ENCODE assay signal across 9 mouse cellular contexts in genomic region chr13:23698996-23699395, GRCm38 (mm10). TPM values are rescaled to one million over a fixed set of nuclear protein-coding genes. Genes with fewer than 3 reads are reported as not detected.
DNase-seq lines count a peak whose midpoint lies in the region; ATAC-seq and TF ChIP-seq lines count a peak whose summit lies in the region.
"Had no signal": no experiment of that assay in that cellular context is flagged by ENCODE, and none has a peak within 500 bp of the region (broad histone marks: within the 10 kb centered on the region; RNA-seq: fewer than 3 reads in every experiment).

No protein-coding gene starts in this region.

- no peak for TF ChIP-seq CTCF in lung, postnatal 0 days (IDR thresholded peaks at IDR 0.05)

- no peaks in the 10 kb centered on the region for H3K36me3 ChIP-seq in lung, postnatal 0 days (ENCODE audit: insufficient read depth, low read length)
- no peaks in the 10 kb centered on the region for H3K36me3 ChIP-seq in heart, embryonic 16.5 days (ENCODE audit: control insufficient read depth, insufficient read depth)
- no peaks in the 10 kb centered on the region for H3K36me3 ChIP-seq in liver, embryonic 12.5 days
- H3K36me3 ChIP-seq in stomach, embryonic 14.5 days (ENCODE audit: control insufficient read depth, insufficient read depth, low read length) = no peaks in the 10 kb centered on the region

- 54% methylated on average over 6 of the region's 6 CpGs for WGBS in lung, postnatal 0 days
- WGBS in heart, embryonic 16.5 days = 67% methylated on average over 6 of the region's 6 CpGs
- 70% methylated on average over 6 of the region's 6 CpGs for WGBS in liver, embryonic 12.5 days (ENCODE audit: insufficient replicate concordance)
- 59% methylated on average over 6 of the region's 6 CpGs for WGBS in stomach, embryonic 14.5 days

- H3K27ac ChIP-seq in lung, postnatal 0 days (ENCODE audit: low read length) = peak overlapping the region; percentile 47
- H3K27ac ChIP-seq in heart, embryonic 16.5 days (ENCODE audit: low read length) = peak overlapping the region; percentile 71
- H3K27ac ChIP-seq in liver, embryonic 12.5 days = peak overlapping the region; percentile 100
- peak overlapping the region; percentile 76 for H3K27ac ChIP-seq in stomach, embryonic 14.5 days (ENCODE audit: low read length)

- no peak for ATAC-seq in lung, postnatal 0 days
- ATAC-seq in heart, embryonic 16.5 days (replicated peaks; ENCODE audit: extremely low read depth, insufficient read depth, low FRiP score) = no peak
- ATAC-seq in liver, embryonic 12.5 days = no peak
- ATAC-seq in stomach, embryonic 14.5 days (ENCODE audit: insufficient number of reproducible peaks, insufficient read depth, low FRiP score, low read depth) = no peak

- H3K4me1 ChIP-seq in lung, postnatal 0 days (ENCODE audit: insufficient read depth, low read depth, low read length) = no peaks in the 10 kb centered on the region
- peaks cover 6% of the 10 kb centered on the region; the same call in 1 of the 2 replicates for H3K4me1 ChIP-seq in heart, embryonic 16.5 days (ENCODE audit: control insufficient read depth, insufficient read depth, low read length)
- H3K4me1 ChIP-seq in liver, embryonic 12.5 days = peaks cover 48% of the 10 kb centered on the region
- H3K4me1 ChIP-seq in stomach, embryonic 14.5 days (ENCODE audit: control insufficient read depth, insufficient read depth, low read length) = peaks cover 9% of the 10 kb centered on the region; the same call in 1 of the 2 replicates

- H3K9ac ChIP-seq in lung, postnatal 0 days (replicated peaks; ENCODE audit: low read depth) = no peak overlapping the region
- H3K9ac ChIP-seq in heart, embryonic 16.5 days (ENCODE audit: low read length) = peak overlapping the region; percentile 37; the same call in 1 of the 2 replicates
- H3K9ac ChIP-seq in liver, embryonic 12.5 days = peak overlapping the region; percentile 58
- H3K9ac ChIP-seq in stomach, embryonic 14.5 days (replicated peaks; ENCODE audit: low read depth, low read length) = no peak overlapping the region

- DNase-seq in lung, postnatal 0 days (ENCODE audit: low spot score) = no peak
- no peak for DNase-seq in lung, postnatal 25 days (ENCODE audit: low spot score)
- no peak for DNase-seq in thymus, postnatal 36 days
- no peak for DNase-seq in right cerebral cortex, adult 2 months (ENCODE audit: low spot score in 2 of 2)
- DNase-seq in spleen, adult 18-20 months = no peak

- H3K4me2 ChIP-seq in lung, postnatal 0 days (replicated peaks; ENCODE audit: low read depth, low read length) = no peak overlapping the region
- H3K4me2 ChIP-seq in heart, embryonic 16.5 days (ENCODE audit: low read depth, low read length) = peak overlapping the region; percentile 85
- H3K4me2 ChIP-seq in liver, embryonic 12.5 days = peak overlapping the region; percentile 65
- H3K4me2 ChIP-seq in stomach, embryonic 14.5 days (replicated peaks; ENCODE audit: low read depth, low read length) = peak overlapping the region; percentile 29; the same call in 1 of the 2 replicates

- H3K9me3 ChIP-seq in lung, postnatal 0 days (ENCODE audit: low read length) = no peaks in the 10 kb centered on the region
- H3K9me3 ChIP-seq in heart, embryonic 16.5 days (replicated peaks; ENCODE audit: control insufficient read depth, low read length) = no peaks in the 10 kb centered on the region
- H3K9me3 ChIP-seq in liver, embryonic 12.5 days (replicated peaks) = no peaks in the 10 kb centered on the region
- H3K9me3 ChIP-seq in stomach, embryonic 14.5 days (ENCODE audit: control insufficient read depth, low read depth, low read length) = no peaks in the 10 kb centered on the region

- no peak for TF ChIP-seq EP300 in lung, postnatal 0 days (IDR thresholded peaks at IDR 0.05)

- no peak overlapping the region for H3K4me3 ChIP-seq in lung, postnatal 0 days (ENCODE audit: low read depth, low read length)
- H3K4me3 ChIP-seq in heart, embryonic 16.5 days (ENCODE audit: low read length) = no peak overlapping the region
- peak overlapping the region; percentile 54; the same call in 1 of the 2 replicates for H3K4me3 ChIP-seq in liver, embryonic 12.5 days
- H3K4me3 ChIP-seq in stomach, embryonic 14.5 days (ENCODE audit: low read depth, low read length) = no peak overlapping the region

- H3K27me3 ChIP-seq in lung, postnatal 0 days (replicated peaks; ENCODE audit: insufficient read depth, low read length) = no peaks in the 10 kb centered on the region
- no peaks in the 10 kb centered on the region for H3K27me3 ChIP-seq in heart, embryonic 16.5 days (ENCODE audit: control insufficient read depth, insufficient read depth, low read length)
- H3K27me3 ChIP-seq in liver, embryonic 12.5 days (replicated peaks) = no peaks in the 10 kb centered on the region
- no peaks in the 10 kb centered on the region for H3K27me3 ChIP-seq in stomach, embryonic 14.5 days (ENCODE audit: control insufficient read depth, insufficient read depth, low read length)

RNA-seq across cellular contexts. Expression of gene Hist1h4c, which starts 0.7 kb away (rescaled TPM):
- polyA plus RNA-seq in lung, postnatal 0 days (2015; fragmentation: Nextera tagmentation; extraction: Ambion mirVana) = 3.7 and 3.9 TPM in 2 replicates
- 1.9 and 2.8 TPM in 2 replicates for polyA plus RNA-seq in heart, embryonic 16.5 days (2015; fragmentation: Nextera tagmentation; extraction: Ambion mirVana)
- polyA plus RNA-seq in liver, embryonic 12.5 days (2016; fragmentation: Nextera tagmentation; extraction: Ambion mirVana) = 8.6 and 11.6 TPM in 2 replicates
- polyA plus RNA-seq in stomach, embryonic 14.5 days (2014; fragmentation: Nextera tagmentation; extraction: Ambion mirVana) = 7.2 and 9.6 TPM in 2 replicates

RNA-seq across cellular contexts. Expression of gene Hist1h1t, which starts 3.4 kb away (rescaled TPM):
- polyA plus RNA-seq in lung, postnatal 0 days (2015; fragmentation: Nextera tagmentation; extraction: Ambion mirVana) = 0.13 TPM in 1 of 2 replicates, not detected in the other
- not detected in 2 replicates for polyA plus RNA-seq in heart, embryonic 16.5 days (2015; fragmentation: Nextera tagmentation; extraction: Ambion mirVana)
- polyA plus RNA-seq in liver, embryonic 12.5 days (2016; fragmentation: Nextera tagmentation; extraction: Ambion mirVana) = not detected in 2 replicates
- not detected in 2 replicates for polyA plus RNA-seq in stomach, embryonic 14.5 days (2014; fragmentation: Nextera tagmentation; extraction: Ambion mirVana)
- polyA plus RNA-seq: activated CD4-positive, CD25-positive, alpha-beta regulatory T cell, adult 4 months had no signal

RNA-seq across cellular contexts. Expression of gene Hfe, which starts 11.7 kb away (rescaled TPM):
- polyA plus RNA-seq in lung, postnatal 0 days (2015; fragmentation: Nextera tagmentation; extraction: Ambion mirVana) = 25.3 and 26.3 TPM in 2 replicates
- 11.7 and 14.9 TPM in 2 replicates for polyA plus RNA-seq in heart, embryonic 16.5 days (2015; fragmentation: Nextera tagmentation; extraction: Ambion mirVana)
- polyA plus RNA-seq in liver, embryonic 12.5 days (2016; fragmentation: Nextera tagmentation; extraction: Ambion mirVana) = 4.9 and 5.7 TPM in 2 replicates
- polyA plus RNA-seq in stomach, embryonic 14.5 days (2014; fragmentation: Nextera tagmentation; extraction: Ambion mirVana) = 6.1 and 6.8 TPM in 2 replicates

RNA-seq across cellular contexts. Expression of gene Hist1h2bc, which starts 15.0 kb away (rescaled TPM):
- 67.5 and 69.5 TPM in 2 replicates for polyA plus RNA-seq in lung, postnatal 0 days (2015; fragmentation: Nextera tagmentation; extraction: Ambion mirVana)
- polyA plus RNA-seq in heart, embryonic 16.5 days (2015; fragmentation: Nextera tagmentation; extraction: Ambion mirVana) = 49.7 and 53.7 TPM in 2 replicates
- polyA plus RNA-seq in liver, embryonic 12.5 days (2016; fragmentation: Nextera tagmentation; extraction: Ambion mirVana) = 75.3 and 75.6 TPM in 2 replicates
- polyA plus RNA-seq in stomach, embryonic 14.5 days (2014; fragmentation: Nextera tagmentation; extraction: Ambion mirVana) = 58.8 and 65.1 TPM in 2 replicates

RNA-seq across cellular contexts. Expression of gene Hist1h2ac, which starts 15.2 kb away (rescaled TPM):
- polyA plus RNA-seq in lung, postnatal 0 days (2015; fragmentation: Nextera tagmentation; extraction: Ambion mirVana) = 0.32 and 0.54 TPM in 2 replicates
- polyA plus RNA-seq in heart, embryonic 16.5 days (2015; fragmentation: Nextera tagmentation; extraction: Ambion mirVana) = 0.52 and 0.75 TPM in 2 replicates
- polyA plus RNA-seq in liver, embryonic 12.5 days (2016; fragmentation: Nextera tagmentation; extraction: Ambion mirVana) = 0.91 and 1.3 TPM in 2 replicates
- polyA plus RNA-seq in stomach, embryonic 14.5 days (2014; fragmentation: Nextera tagmentation; extraction: Ambion mirVana) = 2.4 and 3.2 TPM in 2 replicates

Comparison
In these comparisons a context has a peak if more than half of its experiments do, and no peak if none do; other contexts are left out.
1. H3K27ac ChIP-seq: peak in every context shown above with its lines; median percentile 100 in liver, embryonic 12.5 days; 76 in stomach, embryonic 14.5 days; 71 in heart, embryonic 16.5 days; 47 in lung, postnatal 0 days.
2. H3K9ac ChIP-seq: peak in heart, embryonic 16.5 days (single experiment) and liver, embryonic 12.5 days (single experiment); none in lung, postnatal 0 days (single experiment) and stomach, embryonic 14.5 days (single experiment).